Mouse (Mus musculus) kidney, postnatal 14 days (tissue): ENCODE measurements around the gene Fbxo46.

ENCODE experiments used
- DNase-seq: peaks from one replicate; pipeline ENCODE4 v3.0.0; 2022; ENCODE audit warnings: mixed read lengths

The Fbxo46 gene

GRCm38 (mm10) chr7:19093537-19094385 lies 25.9 kb upstream of the Fbxo46 start:
- peak; percentile 99 for DNase-seq

- no peak for DNase-seq
Observed at GRCm38 (mm10) chr7:19094471-19094825, 25.2 kb upstream of the Fbxo46 start, which contains the start of gene Six5. Gene Six5, plus strand, starts transcription at chr7:19094594.

DNA sequence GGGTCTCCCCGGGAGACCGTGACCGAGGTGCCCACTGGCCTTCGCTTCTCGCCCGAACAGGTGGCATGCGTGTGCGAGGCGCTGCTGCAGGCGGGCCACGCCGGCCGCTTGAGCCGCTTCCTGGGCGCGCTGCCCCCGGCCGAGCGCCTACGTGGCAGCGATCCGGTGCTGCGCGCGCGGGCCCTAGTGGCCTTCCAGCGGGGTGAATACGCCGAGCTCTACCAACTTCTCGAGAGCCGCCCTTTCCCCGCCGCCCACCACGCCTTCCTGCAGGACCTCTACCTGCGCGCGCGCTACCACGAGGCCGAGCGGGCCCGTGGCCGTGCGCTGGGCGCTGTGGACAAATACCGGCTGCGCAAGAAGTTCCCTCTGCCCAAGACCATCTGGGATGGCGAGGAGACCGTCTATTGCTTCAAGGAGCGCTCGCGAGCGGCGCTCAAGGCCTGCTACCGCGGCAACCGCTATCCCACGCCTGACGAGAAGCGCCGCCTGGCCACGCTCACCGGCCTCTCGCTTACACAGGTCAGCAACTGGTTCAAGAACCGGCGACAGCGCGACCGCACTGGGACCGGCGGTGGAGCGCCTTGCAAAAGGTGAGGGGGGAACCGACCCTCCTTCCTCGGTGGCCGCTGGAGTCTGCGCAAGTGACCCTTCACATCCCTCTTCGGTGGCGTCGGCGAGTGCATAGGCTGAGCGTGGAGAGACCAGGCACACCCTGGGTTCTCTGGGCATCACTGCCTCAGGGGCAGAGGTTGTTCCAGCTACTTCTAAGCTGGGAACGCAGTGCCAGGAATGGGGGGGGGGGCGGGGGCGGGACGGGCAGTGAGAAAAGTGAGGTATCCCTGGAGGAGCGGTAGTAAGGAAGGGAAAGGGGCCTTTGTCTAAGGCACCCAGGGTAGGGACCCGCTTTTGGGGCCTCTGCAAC lies 24.6 kb upstream of the Fbxo46 start:
- DNase-seq = peak; percentile 75

DNA sequence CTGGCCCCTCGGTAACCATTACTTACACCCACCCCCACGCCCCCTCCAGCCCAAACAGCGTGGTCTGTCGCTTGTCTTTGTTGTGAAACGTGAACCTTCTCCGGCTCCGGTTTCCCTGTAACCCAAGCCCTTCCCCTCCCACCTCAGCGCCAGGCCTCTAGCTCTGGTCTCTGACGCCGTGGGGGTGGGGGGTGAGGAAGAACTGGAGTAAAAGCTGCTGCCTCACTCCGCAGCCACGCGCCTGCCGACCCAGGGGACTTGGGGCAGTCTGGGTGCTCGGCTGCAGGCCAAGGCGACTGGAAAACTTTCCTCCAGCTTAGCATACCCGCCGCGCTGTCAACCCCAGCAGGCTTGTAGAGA lies 23.9 kb upstream of the Fbxo46 start:
- peak; percentile 81 for DNase-seq

DNA sequence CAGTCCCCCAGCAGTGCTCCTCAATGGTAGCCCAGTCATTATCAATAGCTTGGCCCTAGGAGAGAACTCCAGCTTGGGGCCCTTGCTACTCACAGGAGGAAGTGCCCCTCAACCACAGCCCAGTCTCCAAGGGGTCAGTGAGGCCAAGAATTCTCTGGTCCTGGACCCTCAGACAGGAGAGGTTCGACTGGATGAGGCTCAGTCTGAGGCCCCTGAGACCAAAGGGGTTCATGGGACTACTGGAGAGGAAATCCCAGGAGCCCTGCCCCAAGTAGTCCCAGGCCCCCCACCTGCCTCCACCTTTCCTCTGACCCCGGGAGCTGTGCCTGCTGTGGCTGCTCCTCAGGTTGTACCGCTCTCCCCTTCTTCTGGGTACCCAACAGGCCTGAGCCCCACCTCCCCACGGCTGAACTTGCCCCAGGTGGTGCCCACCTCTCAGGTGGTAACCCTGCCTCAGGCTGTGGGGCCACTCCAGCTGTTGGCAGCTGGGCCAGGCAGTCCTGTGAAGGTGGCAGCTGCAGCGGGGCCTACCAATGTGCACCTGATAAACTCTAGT lies 23.2 kb upstream of the Fbxo46 start:
- DNase-seq = no peak

DNA sequence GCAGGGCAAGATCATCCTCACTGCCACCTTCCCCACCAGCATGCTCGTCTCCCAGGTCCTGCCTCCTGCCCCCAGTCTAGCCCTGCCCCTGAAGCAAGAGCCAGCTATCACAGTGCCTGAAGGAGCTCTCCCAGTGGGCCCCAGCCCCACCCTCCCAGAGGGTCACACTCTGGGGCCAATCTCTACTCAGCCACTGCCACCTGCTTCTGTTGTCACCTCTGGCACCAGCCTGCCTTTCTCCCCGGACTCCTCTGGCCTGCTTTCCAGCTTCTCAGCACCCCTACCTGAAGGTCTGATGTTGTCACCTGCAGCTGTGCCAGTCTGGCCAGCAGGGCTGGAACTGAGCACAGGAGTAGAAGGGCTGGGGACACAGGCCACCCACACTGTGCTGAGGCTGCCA lies 22.4 kb upstream of the Fbxo46 start:
- no peak for DNase-seq

GRCm38 (mm10) chr7:19097863-19098262 lies 21.8 kb upstream of the Fbxo46 start:
- no peak for DNase-seq

- no peak for DNase-seq
Observed at GRCm38 (mm10) chr7:19098811-19099210, 20.8 kb upstream of the Fbxo46 start.

- DNase-seq = no peak
Observed at GRCm38 (mm10) chr7:19100290-19100689, 19.4 kb upstream of the Fbxo46 start.

- DNase-seq = no peak
Observed at GRCm38 (mm10) chr7:19103741-19104140, 15.9 kb upstream of the Fbxo46 start.

DNA sequence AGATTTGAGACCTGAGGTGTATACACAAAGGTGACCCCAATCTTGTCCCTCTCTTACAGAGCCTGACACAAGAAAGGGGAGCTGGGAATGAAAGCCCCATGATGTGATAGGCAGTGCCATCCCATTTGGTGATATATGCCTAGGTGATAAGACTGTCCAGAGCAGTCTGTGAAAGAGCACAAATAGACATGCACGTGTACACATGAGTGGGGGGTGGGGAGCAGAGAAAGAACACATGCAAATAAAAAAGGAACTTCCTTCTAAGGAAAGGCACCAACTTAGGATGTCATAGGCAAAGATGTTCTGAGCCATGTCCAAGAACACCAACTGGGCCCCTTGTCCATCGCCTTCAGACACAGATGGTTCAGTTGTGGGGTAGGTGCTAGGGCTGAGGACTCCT lies 15.2 kb upstream of the Fbxo46 start:
- no peak for DNase-seq

DNA sequence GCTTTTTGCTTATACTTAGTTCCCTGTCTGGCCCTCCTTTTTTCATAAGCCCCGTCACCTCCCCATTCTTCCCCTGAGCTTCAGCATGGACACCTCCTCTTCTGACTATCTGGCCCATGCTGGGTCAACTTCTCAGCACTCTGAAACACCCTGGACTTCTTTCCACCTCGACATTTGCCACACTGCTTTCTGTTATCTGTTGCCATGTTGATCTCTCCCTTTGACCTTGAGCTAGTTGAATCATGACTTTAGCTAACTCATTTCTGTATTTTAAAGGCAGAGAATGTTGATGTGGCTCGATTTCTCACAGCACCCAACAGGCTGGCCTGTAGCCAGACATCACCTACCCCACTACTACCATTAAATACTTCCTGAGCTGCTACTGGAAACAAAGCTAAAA lies 12.2 kb upstream of the Fbxo46 start:
- no peak for DNase-seq

DNA sequence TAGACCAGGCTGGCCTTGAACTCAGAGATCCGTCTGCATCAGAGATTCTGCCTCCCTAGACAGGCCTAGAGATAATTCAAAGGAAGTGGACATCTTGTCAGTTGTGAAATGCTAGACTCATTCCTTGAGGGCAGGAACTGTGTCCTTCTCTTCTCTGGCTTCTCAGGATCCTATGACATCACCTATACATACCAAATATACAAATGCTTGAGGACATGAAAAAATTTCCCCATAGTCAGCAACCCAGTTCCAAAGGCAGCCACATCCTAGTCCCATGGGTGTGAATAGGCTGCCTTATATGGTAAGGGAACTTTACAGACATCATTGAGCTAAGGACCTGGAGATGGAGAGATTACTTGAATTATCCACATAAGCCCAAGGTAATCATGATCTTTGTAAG lies 10.1 kb upstream of the Fbxo46 start:
- no peak for DNase-seq

DNA sequence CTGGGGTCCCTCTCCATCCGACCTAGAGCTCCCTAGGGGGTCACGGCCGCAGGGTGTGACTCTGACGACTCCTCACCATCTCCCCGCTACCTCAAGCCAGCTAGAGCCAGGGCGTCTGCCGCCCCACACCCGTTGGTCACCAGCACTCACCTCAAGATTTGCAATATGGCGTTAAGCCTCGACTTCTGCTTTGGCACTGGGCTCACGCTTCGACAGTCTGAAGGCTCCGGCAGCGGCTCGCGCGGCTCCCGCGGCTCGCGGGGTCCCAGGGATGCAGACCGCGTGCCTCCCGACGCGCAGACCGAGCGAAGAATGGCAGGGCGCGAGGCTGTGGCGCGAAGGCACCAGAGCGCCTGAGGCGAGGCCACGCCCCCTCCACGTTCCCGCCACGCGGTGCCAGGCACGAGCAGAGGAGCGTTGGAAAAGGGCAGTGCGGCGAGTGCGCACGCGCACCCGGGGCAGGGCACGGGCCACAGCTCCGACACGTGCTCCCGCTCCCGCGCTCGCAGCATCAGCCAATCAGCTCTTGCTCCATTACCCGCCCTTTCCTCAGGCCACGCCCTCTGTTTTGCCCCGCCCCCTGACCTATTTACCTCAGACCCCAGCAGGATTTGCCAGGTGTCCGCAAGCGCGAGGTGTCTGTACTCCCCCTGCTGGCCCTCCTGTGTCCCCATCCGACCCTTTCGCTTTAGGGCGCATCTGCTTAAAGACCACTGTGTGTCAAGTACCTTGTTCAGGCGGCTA lies 1.5 kb upstream of the Fbxo46 start, which contains the start of gene Gm4969:
Gm4969 (minus strand) TSS at position 341 of the 744 bp plus-strand sequence.
- DNase-seq = peak; percentile 69

DNA sequence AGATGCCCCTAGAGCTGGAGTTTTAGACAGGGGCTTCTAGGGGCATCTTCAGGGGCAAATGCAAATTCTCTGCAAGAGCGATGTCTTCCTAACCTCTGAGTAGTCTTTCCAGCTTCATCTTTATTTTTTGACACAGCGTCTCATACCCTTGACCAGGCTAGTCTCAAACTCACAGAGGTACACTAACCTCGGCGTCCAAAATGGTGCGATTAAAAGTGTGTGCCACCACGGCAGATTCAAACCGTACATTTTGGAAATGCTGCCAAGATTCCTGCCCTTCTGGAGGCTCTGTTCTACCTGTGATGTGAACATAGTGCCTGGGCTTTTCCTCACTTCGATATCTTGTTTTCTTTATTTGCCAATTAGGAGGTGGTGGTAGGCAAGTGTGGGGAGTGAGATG lies 576 bp upstream of the Fbxo46 start:
- DNase-seq = no peak

GRCm38 (mm10) chr7:19121686-19122085 lies 2.0 kb downstream of the Fbxo46 start:
- peak; percentile 65 for DNase-seq

- no peak for DNase-seq
Observed at GRCm38 (mm10) chr7:19124713-19125112, 5.1 kb downstream of the Fbxo46 start.

DNA sequence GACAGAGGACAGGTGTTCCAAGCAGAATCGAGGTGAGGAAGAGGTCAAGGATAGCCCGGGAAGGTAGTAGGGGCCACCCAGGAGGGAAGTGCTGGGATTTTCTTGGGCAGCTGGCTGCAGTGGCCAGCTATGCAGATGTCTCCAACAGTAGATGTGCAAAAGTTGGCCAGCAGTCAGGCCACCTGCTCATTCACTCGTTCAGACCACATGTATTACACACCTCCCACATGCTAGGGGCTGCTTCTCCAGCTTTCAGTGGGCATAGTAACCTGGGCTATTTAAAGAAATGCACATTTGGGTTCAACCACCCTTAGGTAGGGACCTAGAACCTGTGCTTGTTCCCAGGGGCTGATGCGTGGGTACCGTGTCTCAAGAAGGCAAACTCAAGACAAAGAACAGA lies 8.1 kb downstream of the Fbxo46 start:
- DNase-seq = no peak

DNA sequence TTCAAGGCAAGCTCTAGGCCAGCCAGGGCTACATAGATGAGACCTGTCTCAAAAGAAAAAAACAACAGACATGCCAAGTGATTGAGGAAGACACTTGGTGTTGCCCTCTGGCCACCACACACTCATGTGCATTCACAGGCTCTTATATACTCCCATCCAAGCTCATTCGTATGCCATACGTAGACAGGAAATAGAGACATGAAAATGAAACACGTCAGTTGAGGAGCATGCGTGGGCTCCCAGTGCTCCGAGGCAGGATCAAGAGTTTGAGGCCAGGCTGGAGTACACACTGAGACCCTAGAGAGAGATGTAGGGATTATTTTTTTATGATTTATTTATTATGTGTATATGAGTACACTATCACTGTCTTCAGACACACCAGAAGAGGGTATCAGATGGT lies 9.7 kb downstream of the Fbxo46 start:
- DNase-seq = no peak

GRCm38 (mm10) chr7:19130657-19131056 lies 11.0 kb downstream of the Fbxo46 start:
- DNase-seq = no peak

DNA sequence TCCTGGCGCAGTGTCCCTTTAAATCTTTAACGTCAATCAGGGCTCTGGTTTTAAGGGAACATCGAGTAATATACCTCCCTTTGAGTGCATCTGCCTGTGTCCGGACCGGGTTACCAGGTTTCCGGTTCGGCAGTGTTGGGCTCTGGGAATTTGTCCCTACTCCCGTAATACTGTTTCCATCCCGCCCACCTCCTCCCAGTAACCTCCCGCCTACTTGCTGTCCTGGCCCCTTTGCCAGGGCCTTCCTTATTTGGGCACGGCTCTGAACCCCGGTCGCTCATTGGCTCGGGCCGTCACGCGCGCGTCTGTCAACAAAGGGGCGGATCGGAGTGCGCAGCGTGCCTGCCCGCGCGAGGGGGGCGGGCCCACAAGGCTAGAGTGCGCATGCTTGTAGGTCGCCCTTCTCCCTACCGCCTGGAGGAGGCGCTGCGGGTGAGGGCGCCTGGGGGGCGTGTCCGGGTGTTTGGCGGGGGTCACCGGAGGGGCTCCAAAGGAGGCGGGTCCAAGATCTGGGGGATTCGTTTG lies 11.7 kb downstream of the Fbxo46 start:
- peak; percentile 99 for DNase-seq

GRCm38 (mm10) chr7:19136168-19136567 lies 16.5 kb downstream of the Fbxo46 start:
- DNase-seq = no peak
